Mouse (Mus musculus) erythroid progenitor cell, adult 5-6 weeks (primary cell): ENCODE measurements around the gene Csnk2b. TPM values are rescaled to one million over a fixed set of nuclear protein-coding genes. Genes with fewer than 3 reads are reported as not detected.
A peak's percentile ranks its signal among the peaks of the same experiment; 100 is the strongest.
"Not testable (repeated sequence)": the region's sequence is repeated elsewhere in the genome, so short reads cannot be mapped to it uniquely, and the experiment has no call there.

Experiments
- ATAC-seq: replicated peaks from 2 replicates; pipeline ENCODE4 v1.8.0; 2016; ENCODE audit warnings: moderate number of reproducible peaks, mild to moderate bottlenecking, moderate TSS enrichment, inconsistent platforms; ENCODE audit not compliant: poor library complexity, low FRiP score, severe bottlenecking
- total RNA-seq, 2 experiments: library from RNA; stranded (forward) in 1 of 2; stranded (reverse) in 1 of 2; fragments of 150-400 nt in 1 of 2; fragments of 186-747, 209-891 nt in 1 of 2; gene quantifications; 2 replicates each; pipeline versions ENCODE4 v1.2.3 to v1.2.4; 2015 to 2017; ENCODE audit warnings: low replicate concordance in 2 of 2

Gene Csnk2b
- total RNA-seq, 2 experiments from 2014 or later: 118 to 261 TPM

GRCm38 (mm10) chr17:35125081-35125480 is 3.2 kb upstream of the Csnk2b start:
- ATAC-seq: no peak

DNA sequence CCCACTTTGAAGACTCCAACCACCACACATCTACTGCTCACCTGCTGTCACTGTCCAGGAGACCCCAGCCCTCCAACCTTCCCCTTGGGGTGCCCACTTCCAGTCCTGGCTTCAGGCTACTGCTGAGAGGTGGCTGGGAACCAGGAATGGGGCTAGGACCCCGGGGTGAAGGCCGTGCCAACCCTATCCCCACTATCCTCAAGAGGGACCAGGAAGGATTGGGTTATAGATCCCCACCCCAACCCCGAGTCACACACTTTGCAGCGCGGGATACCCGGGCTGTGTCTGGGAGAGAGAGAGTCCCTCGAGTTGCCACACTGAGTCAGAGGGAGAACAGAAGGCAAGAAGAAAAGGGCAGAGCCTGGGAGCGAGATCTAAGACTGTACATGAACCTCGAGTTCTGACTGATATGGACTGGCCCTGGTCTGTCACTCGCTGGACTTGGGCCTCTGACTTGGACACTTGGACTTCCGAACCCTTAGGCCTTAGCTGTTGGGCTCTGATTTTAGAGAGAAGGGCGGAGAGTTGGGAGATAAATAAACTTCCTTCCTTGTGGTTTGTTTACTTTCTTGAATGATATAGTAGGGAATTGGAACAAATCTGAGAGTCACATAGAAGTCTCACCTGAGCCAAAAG is 2.5 kb upstream of the Csnk2b start:
- not testable (repeated sequence) for ATAC-seq

DNA sequence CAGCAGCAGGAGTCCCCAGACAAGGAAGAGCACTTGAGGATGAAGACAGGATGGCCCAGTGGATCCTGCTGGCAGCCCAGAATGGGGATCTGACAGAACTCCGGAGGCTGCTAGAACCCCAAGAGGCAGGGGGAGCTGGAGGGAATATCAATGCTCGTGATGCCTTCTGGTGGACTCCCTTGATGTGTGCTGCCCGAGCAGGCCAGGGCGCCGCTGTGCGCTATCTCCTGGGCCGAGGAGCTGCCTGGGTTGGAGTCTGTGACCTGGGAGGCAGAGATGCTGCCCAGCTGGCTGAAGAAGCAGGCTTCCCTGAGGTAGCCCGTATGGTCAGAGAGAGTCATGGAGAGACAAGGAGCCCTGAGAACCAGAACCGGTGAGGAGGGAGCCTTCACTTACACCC is 1.4 kb upstream of the Csnk2b start:
- not testable (repeated sequence) for ATAC-seq

DNA sequence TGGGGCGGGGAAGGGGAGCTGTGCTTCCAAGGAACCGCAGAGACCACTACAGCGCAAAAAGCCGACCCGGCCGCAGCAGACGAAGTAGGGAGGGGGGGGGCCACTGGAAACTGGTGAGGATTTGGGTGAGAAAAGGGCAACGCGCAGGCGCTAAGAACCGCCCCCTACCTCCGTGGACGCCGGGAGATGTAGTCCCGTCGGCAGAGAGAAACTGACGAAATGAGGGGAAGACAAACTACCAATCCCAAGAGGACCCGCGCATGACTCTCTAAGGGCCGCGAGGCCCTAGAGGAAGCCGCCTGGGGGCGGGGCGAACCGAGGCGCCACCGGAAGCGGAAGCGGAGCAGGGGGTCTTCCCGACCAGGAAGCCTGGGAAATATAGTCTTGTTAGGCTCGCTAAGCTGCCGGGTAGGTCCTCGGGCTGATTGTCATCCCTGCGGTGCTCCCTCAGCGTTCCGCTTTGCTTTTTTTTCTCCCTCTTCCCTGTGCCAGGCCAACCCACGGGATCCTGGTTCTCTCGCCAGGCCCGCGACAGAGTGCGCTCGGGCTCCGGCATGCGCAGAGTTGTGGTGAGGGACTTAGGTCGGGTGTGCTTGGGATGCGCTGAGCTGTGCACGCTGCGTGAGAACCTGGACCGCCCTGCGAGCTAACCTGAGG is 582 bp downstream of the Csnk2b start, which contains the start of gene Gpank1:
TSS of gene Gpank1 (plus strand) at position 313 of the 657 bp plus-strand sequence.
- ATAC-seq: peak; percentile 93

DNA sequence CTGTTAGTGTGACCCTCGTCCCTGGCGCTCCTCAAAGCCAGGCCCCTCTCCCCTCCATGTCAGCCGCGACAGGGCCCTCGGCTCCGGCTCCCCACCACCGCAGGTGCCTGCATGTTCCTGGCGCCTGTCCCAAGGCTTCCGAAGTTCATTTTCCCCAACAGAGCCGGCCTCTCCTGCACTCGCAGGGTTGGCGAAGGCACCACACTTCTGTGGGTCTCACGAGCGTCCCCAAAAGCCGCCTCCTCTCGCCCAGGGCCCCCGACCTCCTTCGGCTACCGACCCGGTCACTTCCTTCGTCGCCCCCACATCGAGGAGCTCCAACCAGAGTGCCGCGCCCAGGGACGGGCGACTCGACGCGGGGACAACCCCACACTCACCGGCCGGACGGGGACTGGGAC is 1.1 kb downstream of the Csnk2b start:
- peak; percentile 52 for ATAC-seq

DNA sequence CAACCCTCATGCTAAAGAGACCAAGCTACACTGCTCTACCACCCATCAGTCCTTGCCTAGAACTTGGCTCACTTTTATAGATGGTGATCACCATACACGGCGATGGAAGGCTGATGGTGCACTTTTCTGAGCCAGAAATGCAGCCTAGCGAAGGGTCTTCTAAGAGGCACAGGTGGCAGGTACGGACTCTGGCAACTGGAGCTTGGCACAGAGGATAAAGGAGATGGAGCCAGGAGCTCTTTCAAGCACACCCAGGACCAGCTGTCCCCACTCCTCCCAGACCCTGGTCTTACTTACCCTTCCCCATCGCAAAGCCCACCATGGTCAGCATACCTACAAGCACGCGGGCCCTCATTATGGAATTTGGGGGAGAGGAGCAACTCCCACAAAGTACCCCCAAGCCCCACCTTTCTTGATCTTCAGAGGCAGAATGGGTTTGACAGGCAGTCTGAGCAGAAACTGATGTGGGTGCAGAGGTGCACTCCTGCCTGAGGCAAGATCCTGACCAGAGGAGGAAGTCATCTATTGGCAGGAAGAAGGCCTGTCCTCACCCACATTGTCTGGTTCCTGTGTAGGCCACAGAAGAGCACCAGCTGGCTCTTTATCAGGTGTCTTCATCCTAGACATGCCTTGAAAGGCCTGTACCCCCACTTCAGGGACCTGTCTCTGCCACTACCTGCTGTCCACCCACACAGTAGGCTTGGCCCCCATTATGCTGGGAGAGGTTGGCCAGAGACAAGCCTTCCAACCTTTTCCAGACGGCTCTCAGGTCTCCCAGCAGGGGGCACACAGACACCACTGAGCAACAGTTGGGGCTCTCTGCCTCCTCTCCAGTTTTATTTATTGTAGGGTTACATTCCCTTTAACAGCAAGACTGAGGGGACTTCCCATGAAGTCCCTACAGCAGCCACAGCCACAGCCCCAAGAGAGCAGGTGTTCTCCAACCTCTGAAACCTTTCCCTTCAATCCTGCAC is 6.5 kb downstream of the Csnk2b start, which contains the start of gene Ly6g5b:
TSS of gene Ly6g5b (minus strand) at position 383 of the 974 bp plus-strand sequence.
- no peak for ATAC-seq

DNA sequence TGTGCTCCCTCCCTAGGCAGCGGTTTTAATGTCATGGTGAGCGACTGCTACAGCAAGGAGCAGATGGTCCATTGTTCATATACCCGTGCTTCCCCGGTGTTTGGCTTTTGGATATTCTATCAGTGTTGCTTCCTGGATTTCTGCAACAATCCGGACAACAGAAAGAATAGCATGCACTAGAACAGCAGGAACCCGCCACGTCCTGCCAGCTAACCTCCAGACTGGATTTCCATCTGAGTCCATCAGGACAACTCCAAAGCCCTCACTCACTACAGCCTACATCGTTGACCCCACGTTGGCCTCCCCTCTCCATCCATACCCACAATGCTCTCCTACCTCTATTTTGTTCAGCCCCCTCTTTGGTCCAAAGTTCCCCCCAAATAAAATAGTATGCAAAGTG is 10.1 kb downstream of the Csnk2b start:
- ATAC-seq: no peak

- ATAC-seq: no peak
Measured at GRCm38 (mm10) chr17:35108097-35108496, 13.8 kb downstream of the Csnk2b start, which contains the start of gene Ly6g5c. TSS of gene Ly6g5c (plus strand) at chr17:35108279.

DNA sequence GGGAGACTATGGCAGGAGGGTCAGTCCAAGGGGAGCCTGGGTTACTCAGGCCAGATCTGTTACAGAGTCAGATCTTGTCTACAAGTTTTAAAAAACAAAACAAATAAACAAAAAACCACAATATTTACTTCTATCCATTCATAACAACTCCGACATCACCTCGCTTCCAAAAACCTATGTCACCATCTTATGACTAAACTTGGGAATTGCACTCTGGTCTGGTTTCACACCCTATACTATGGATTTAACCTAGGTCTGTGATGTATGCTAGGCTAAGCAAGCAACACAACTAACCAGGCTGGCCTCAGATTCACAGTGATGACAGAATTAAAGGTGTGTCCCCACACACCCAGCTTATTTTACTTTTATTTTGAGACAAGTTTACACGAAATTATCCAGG is 15.3 kb downstream of the Csnk2b start:
- ATAC-seq: no peak

- ATAC-seq: peak; percentile 54
Measured at GRCm38 (mm10) chr17:35105740-35106389, 16.0 kb downstream of the Csnk2b start.

DNA sequence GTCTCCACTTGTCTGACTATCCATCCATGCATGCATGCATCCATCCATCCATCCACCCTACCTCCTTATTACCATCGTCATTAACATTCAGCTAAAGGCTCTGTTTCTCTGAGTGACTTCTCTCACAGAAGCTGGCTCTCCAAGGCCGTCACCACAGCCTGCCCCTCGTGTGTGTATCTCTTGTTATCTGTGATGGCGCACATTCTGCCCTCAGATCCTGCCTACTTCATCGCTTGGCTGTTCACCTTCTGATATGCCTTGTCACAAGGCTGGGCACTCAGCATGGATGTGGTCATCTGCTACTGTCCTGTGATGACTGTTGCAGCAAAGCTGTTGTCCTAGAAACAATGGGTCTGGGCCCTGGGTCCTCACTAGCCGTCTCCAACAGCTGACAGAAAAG is 17.1 kb downstream of the Csnk2b start:
- ATAC-seq: peak; percentile 89

DNA sequence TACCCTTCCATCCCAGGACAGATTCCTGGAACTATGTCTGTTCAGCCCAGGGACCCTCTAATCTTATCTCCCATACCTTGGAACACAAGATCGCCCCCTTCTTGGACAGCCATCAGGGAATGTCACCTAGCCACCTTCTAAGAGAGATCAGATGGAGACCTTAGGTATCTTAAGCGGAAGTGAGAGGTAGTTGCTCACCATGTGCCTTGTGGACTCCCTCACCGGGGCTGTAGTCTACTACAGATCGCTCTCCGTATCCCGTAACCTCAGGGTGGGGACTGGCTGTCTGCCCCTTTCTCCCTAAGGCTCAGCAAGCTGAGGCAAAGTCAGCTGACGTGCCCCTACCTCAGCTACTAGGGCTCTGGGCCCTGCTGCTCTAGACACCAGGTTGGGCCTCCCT is 17.8 kb downstream of the Csnk2b start:
- ATAC-seq: no peak

GRCm38 (mm10) chr17:35103221-35103690 is 18.6 kb downstream of the Csnk2b start:
- ATAC-seq: no peak

DNA sequence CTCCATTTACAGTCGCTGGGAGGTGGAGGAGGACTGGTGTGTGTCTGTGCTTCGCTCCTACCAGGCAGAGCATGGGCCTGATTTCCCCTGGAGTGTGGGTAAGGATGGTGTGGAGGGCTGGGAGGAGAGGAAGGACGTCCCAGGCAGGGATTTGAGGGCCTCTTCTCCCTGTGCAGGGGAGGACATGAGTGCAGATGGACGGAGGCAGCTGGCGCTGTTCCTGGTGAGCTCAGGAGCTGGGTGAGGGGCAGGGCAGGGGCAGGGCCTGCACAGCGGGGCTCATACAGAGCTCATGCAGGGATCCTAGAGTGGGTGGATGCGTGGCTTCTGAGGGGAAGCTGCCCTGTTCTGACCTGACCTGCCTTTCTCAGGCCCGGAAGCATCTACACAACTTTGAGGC is 19.6 kb downstream of the Csnk2b start:
- no peak for ATAC-seq

DNA sequence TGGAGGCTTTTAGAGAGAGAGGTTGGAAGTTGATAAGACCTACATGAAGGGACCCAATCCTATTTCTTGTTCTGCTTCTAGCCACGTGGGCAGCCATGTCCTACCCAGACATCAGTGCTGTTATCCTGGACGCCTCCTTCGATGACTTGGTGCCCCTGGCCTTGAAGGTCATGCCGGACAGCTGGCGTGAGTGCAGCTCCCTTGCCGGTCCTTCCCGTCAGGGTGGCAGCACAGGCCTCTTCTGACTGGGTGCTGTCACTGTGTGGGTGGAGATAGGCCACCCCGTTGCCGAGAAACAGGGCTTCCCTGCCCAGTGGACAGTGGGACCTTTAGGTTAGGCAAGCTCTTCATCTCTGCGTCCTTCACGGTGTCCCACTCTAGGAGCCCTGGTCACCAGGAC is 20.7 kb downstream of the Csnk2b start:
- ATAC-seq: no peak

DNA sequence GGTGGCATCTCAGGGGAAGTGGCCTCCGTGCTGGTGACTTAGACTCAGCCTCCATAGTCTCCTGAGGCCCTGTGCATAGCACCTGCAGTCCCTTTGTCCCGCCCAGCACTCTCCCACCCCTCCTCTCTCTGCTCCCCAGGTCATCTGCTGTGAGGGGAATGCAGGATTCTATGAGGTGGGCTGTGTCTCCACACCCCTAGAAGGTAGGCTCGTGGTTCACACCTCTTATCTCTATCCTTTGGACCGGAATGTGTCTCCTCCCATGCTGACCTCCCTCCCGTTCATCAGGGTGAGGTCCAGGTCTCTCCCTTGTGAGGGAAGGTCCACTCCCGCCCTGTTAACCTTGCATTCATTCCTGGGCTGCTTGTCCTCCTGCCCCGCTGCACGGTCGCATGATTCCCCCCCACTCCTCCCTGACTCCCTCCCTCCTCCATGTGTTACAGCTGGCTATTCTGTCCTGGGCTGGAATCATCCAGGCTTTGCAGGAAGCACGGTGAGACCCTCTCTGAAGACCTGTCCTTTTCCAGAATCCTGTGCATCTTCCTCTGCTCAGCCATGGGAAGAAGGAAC is 21.6 kb downstream of the Csnk2b start:
- ATAC-seq: no peak

GRCm38 (mm10) chr17:35097164-35097655 is 24.6 kb downstream of the Csnk2b start:
- ATAC-seq: no peak

- ATAC-seq: no peak
Measured at GRCm38 (mm10) chr17:35096597-35096996, 25.3 kb downstream of the Csnk2b start.
